Mouse (Mus musculus): Measurements from ENCODE around the gene Gm3327.
A peak's percentile ranks its signal among the peaks of the same experiment; 100 is the strongest.
"Not testable (repeated sequence)": the region's sequence is repeated elsewhere in the genome, so short reads cannot be mapped to it uniquely, and the experiment has no call there.

The Gm3327 gene

DNA sequence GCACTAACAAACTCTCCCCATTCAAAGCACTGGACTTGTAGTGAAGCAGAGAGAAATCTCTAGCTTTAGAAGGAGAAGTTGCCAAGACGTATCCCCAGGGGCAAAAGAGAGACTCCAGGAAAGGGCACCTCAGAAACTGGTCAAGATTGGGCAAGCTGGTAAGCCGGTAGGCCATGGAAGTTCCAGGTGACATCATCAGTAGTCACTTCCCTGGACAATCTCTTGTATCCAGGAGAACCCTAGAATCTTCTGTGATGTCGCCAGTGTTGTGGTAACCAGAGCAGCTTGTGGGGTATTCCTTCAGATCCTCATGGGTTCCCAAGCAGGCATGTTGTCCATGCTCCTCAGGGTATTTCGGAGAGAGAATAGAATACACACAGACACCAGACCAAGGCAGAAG, at the start of gene Gm3327:
Gene Gm3327, plus strand, starts transcription at position 301 of the 400 bp plus-strand sequence.
- DNase-seq = not testable (repeated sequence)

DNA sequence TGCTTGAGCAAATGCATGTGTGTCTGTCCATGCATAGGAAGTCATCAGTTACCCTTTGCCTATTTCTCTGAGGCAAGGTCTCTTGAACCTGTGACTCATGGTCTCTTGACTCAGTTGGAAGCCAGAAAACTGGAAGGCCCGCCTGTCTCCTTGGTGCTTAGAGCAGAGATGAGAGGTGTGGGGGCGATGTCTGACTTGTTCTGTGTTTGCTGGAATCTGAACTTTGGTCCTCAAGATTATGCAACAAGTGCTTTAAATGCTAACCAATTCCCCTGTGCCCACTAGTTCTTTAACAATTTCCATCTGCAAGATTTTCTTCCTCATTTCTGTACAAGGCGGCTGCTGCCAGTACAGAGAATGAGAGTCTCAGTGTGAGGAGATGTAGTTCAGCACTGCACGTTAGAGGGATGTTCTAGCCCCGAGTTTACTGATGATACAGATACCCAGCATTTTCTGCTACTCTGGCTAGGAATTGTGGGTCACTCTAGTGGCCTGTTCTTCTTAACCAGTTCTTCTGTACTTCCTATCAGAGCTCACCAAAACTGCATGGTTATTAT, 45.8 kb upstream of the Gm3327 start:
- peak in 1 of 2 experiments; percentile 38 for DNase-seq

DNA sequence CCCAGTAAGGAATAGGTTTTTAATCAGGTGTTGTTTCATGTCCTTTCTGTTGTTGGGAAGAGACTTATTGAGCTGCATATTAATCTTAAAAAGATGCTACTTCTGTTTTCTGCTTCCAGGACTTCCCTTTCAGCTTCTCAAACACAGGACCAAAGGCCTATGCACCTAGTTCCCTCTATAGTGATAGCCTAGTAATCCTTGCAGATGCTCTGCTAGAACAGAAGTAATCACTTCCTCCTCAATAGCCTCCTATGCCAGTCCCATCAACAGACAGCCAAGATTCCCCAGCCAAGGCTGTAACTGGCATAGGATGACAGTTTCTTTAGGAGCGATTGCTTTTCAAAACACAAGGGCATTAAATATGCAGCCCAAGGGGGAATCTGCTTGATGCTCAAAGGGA, 37.1 kb upstream of the Gm3327 start:
- not testable (repeated sequence) for DNase-seq

DNA sequence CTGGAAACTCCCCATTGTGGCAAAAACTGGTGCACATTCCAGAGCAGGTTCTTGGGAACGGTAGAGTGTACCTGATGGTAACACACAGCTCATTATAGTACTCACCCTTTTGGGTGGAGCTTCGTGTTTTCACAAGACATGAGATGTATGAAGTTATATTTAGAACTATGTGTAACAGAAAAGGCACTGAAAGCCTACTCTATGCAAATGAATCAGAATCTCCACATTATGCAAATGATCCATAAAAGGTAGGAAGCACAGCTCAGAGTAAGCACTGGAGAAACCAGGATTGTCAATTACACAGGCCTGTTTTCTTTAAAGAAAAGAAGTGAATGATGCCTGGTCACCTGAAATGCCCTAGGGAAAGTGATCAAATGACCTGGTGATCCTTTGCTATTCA, 36.1 kb upstream of the Gm3327 start:
- not testable (repeated sequence) for DNase-seq

DNA sequence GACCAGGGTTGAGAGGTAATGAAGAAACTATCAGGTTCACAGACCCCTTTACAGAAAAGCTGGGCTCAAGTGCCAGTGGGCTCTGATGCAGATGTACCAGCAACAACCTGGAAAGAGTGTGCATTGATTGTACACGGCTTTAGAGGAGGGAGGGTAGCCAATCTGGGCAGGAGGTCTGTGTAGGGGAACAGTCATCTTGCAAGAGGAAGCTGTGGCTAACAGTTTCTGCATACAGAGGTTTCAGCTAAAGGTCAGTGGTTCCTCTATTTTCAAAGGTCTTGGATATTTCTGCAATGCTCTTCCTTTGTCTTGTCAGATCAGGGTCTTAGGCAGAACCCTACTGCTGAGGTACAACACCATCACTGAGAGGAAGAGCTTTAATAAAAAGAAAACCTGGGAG, 32.1 kb upstream of the Gm3327 start:
- not testable (repeated sequence) for DNase-seq

DNA sequence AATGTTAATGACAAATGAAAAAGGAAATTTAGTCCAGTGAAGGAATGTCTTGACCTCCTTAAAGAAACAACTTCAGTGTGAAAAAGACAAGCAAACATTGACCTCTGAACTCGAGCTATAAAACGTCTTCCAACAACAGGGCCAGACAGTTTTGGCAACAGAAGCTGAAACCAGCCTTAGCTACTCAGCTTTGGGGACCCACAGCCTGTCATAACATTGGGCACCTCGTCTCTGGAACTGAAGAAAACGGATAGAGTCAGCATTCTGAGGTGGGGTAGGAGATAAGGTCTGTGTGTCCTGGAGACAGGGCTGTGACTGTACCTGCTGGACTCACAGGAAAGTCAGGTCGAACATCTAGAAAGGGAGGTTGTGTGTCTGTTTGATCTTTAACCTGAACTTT, 29.2 kb upstream of the Gm3327 start:
- DNase-seq = not testable (repeated sequence)

DNA sequence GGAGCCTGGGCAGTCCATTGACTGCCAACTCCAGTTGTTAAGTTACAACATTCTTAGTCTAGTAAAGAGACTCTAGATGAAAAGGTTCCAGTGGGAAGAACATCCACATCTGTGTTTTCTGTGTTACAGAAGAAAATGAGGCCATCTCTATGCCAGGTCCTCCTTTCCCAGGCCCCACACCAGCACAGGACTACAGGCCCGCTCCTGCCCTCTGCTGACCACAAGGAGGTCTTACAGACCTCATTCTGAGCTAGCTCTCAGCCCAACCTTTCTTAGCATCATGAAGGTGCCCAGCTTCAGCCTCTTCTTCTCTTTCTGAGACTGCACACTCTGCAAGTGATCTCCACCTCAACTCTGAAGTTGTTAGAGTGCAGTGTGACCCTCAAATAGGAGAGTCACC, 23.6 kb upstream of the Gm3327 start:
- DNase-seq = not testable (repeated sequence)

DNA sequence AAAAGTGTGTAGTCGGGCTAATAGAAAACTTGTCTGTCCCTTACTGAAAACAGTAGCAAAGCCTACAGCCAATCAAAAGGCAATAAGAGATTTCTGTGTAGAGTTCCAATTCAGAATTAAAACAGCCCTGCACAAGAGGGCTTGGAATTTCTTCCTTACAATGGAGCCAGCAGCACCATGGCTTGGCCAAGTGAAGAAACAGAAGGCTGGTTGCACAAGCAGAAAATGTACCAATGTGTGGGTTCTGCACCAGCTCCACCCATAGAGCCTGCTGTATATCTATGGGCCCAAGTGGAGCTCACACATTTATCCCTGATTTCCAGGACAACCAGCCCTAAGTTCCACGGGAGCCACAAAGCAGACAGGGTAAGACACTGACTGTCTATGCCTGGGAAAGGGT, 21.3 kb upstream of the Gm3327 start, which contains the start of gene Ear2:
Gene Ear2, plus strand, starts transcription at position 301 of the 400 bp plus-strand sequence.
- not testable (repeated sequence) for DNase-seq

DNA sequence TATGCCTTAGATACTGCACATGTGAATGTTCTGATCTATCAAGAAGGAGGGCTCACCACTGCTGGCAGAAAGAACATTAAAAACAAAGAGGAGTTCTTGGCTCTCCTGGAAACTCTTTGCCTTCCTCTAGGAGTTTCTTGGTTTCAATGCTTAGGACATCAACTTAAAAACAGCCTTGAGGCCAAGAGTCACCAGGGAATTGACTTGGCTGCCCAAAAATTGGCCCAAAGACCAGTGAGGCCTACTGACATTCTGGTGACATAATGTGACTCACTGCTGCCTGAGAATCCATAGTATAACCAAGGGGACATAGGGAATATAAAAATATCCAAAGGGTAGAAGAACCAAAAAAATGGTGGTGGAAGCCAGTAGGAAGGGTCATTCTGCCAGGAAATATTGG, 12.7 kb upstream of the Gm3327 start:
- DNase-seq = no peak

Data from kidney, postnatal 25 days (tissue).